Comparison of ENCODE assay signal across 7 mouse cellular contexts in genomic region chr5:97111207-97111910, GRCm38 (mm10). TPM values are rescaled to one million over a fixed set of nuclear protein-coding genes. Genes with fewer than 3 reads are reported as not detected.
DNase-seq lines count a peak whose midpoint lies in the region; ATAC-seq lines count a peak whose summit lies in the region.

Gene Paqr3, minus strand, starts transcription at chr5:97111596.

- peak; percentile 98 for DNase-seq in adrenal gland, postnatal 14 days
- DNase-seq in embryonic facial prominence, embryonic 11.5 days (ENCODE audit: low spot score), result peak; percentile 94
- peak; percentile 100 for DNase-seq in heart, adult 11 months
- peak; percentile 99 for DNase-seq in kidney, adult 18-20 months
- peak; percentile 98 for DNase-seq in limb, embryonic 11.5 days (ENCODE audit: low spot score)
- DNase-seq in midbrain, embryonic 14.5 days, result peak; percentile 96
- peak; percentile 96 to 98 for DNase-seq in spleen, adult 18-20 months

- H3K27me3 ChIP-seq in embryonic facial prominence, embryonic 11.5 days (ENCODE audit: control insufficient read depth, insufficient read depth, low read length), result no peaks in the 10 kb centered on the region
- H3K27me3 ChIP-seq in limb, embryonic 11.5 days (ENCODE audit: control insufficient read depth, insufficient read depth, low read length), result no peaks in the 10 kb centered on the region
- H3K27me3 ChIP-seq in midbrain, embryonic 14.5 days (ENCODE audit: control insufficient read depth, insufficient read depth, low read length), result no peaks in the 10 kb centered on the region

- H3K9me3 ChIP-seq in embryonic facial prominence, embryonic 11.5 days (replicated peaks; ENCODE audit: control insufficient read depth, low read length), result no peaks in the 10 kb centered on the region
- H3K9me3 ChIP-seq in limb, embryonic 11.5 days (ENCODE audit: control insufficient read depth, low read length), result no peaks in the 10 kb centered on the region
- H3K9me3 ChIP-seq in midbrain, embryonic 14.5 days (ENCODE audit: control insufficient read depth, low read length), result no peaks in the 10 kb centered on the region

- under 1% methylated on average over 54 of the region's 62 CpGs for WGBS in embryonic facial prominence, embryonic 11.5 days
- under 1% methylated on average over 56 of the region's 62 CpGs for WGBS in limb, embryonic 11.5 days
- under 1% methylated on average over 52 of the region's 62 CpGs for WGBS in midbrain, embryonic 14.5 days

- no peaks in the 10 kb centered on the region for H3K4me1 ChIP-seq in embryonic facial prominence, embryonic 11.5 days (ENCODE audit: control insufficient read depth, insufficient read depth, low read length)
- H3K4me1 ChIP-seq in limb, embryonic 11.5 days (ENCODE audit: control insufficient read depth, insufficient read depth, low read length), result peaks cover 6% of the 10 kb centered on the region
- peaks cover 18% of the 10 kb centered on the region for H3K4me1 ChIP-seq in midbrain, embryonic 14.5 days (ENCODE audit: control insufficient read depth, insufficient read depth, low read length)

- H3K4me3 ChIP-seq in embryonic facial prominence, embryonic 11.5 days (ENCODE audit: low read depth, low read length), result peak within 1 kb of the TSS; percentile 67
- peak within 1 kb of the TSS; percentile 65 for H3K4me3 ChIP-seq in limb, embryonic 11.5 days (ENCODE audit: low read depth, low read length)
- H3K4me3 ChIP-seq in midbrain, embryonic 14.5 days (replicated peaks; ENCODE audit: low read depth, low read length), result peak within 1 kb of the TSS; percentile 72

- no peak within 1 kb of the TSS for H3K27ac ChIP-seq in embryonic facial prominence, embryonic 11.5 days (replicated peaks; ENCODE audit: low read depth, low read length)
- H3K27ac ChIP-seq in limb, embryonic 11.5 days (replicated peaks; ENCODE audit: low read depth, low read length), result no peak within 1 kb of the TSS
- H3K27ac ChIP-seq in midbrain, embryonic 14.5 days (replicated peaks; ENCODE audit: low read depth, low read length), result peak within 1 kb of the TSS; percentile 81

- no peaks in the 10 kb centered on the region for H3K36me3 ChIP-seq in embryonic facial prominence, embryonic 11.5 days (replicated peaks; ENCODE audit: control insufficient read depth, insufficient read depth, low read depth, low read length)
- H3K36me3 ChIP-seq in limb, embryonic 11.5 days (ENCODE audit: control insufficient read depth, insufficient read depth, low read length), result no peaks in the 10 kb centered on the region
- H3K36me3 ChIP-seq in midbrain, embryonic 14.5 days (ENCODE audit: control insufficient read depth, insufficient read depth, low read length), result peaks cover 11% of the 10 kb centered on the region

- ATAC-seq in embryonic facial prominence, embryonic 11.5 days (replicated peaks; ENCODE audit: insufficient number of reproducible peaks, low FRiP score, low TSS enrichment, low read depth), result peak; percentile 99
- peak; percentile 100 for ATAC-seq in limb, embryonic 11.5 days (ENCODE audit: insufficient number of reproducible peaks, low FRiP score, low TSS enrichment, low read depth)
- peak; percentile 99 for ATAC-seq in midbrain, embryonic 14.5 days (ENCODE audit: low FRiP score, low TSS enrichment)

- peak within 1 kb of the TSS; percentile 68 for H3K4me2 ChIP-seq in embryonic facial prominence, embryonic 11.5 days (ENCODE audit: low read depth, low read length)
- peak within 1 kb of the TSS; percentile 79 for H3K4me2 ChIP-seq in limb, embryonic 11.5 days (ENCODE audit: low read depth, severe bottlenecking)
- H3K4me2 ChIP-seq in midbrain, embryonic 14.5 days (ENCODE audit: low read length), result peak within 1 kb of the TSS; percentile 57

- peak within 1 kb of the TSS; percentile 66 for H3K9ac ChIP-seq in embryonic facial prominence, embryonic 11.5 days (replicated peaks; ENCODE audit: low read length)
- H3K9ac ChIP-seq in limb, embryonic 11.5 days (ENCODE audit: low read length), result peak within 1 kb of the TSS; percentile 71
- peak within 1 kb of the TSS; percentile 86 for H3K9ac ChIP-seq in midbrain, embryonic 14.5 days (replicated peaks; ENCODE audit: low read length)

RNA-seq across cellular contexts. Expression of gene Paqr3, which starts in this region (rescaled TPM):
- total RNA-seq in adrenal gland, postnatal 14 days (2021), result 3.1 and 4.1 TPM in 2 replicates
- polyA plus RNA-seq in embryonic facial prominence, embryonic 11.5 days (2014; fragmentation: Nextera tagmentation; extraction: Ambion mirVana), result 9.3 and 10.4 TPM in 2 replicates
- 8.6 and 10.3 TPM in 2 replicates for polyA plus RNA-seq in limb, embryonic 11.5 days (2014; fragmentation: Nextera tagmentation; extraction: Ambion mirVana)
- polyA plus RNA-seq in midbrain, embryonic 14.5 days (2014; fragmentation: Nextera tagmentation; extraction: Ambion mirVana), result 25.8 and 26.9 TPM in 2 replicates
